Mouse (Mus musculus) small intestine, adult 10 weeks (tissue): ENCODE measurements around the gene Cd2bp2. TPM values are rescaled to one million over a fixed set of nuclear protein-coding genes. Genes with fewer than 3 reads are reported as not detected.

Source experiments
- polyA plus RNA-seq: library from polyadenylated mRNA; stranded (reverse); fragments of 350-450 nt; fragmentation: Illumina TruSeq; extraction: RNeasy Lipid Tissue Mini Kit (QIAGEN cat#74804); gene quantifications from one replicate; pipeline ENCODE4 v1.2.3, GENCODE M21; 2014; ENCODE audit warnings: low replicate concordance

The Cd2bp2 gene
- polyA plus RNA-seq: 9.1 TPM

DNA sequence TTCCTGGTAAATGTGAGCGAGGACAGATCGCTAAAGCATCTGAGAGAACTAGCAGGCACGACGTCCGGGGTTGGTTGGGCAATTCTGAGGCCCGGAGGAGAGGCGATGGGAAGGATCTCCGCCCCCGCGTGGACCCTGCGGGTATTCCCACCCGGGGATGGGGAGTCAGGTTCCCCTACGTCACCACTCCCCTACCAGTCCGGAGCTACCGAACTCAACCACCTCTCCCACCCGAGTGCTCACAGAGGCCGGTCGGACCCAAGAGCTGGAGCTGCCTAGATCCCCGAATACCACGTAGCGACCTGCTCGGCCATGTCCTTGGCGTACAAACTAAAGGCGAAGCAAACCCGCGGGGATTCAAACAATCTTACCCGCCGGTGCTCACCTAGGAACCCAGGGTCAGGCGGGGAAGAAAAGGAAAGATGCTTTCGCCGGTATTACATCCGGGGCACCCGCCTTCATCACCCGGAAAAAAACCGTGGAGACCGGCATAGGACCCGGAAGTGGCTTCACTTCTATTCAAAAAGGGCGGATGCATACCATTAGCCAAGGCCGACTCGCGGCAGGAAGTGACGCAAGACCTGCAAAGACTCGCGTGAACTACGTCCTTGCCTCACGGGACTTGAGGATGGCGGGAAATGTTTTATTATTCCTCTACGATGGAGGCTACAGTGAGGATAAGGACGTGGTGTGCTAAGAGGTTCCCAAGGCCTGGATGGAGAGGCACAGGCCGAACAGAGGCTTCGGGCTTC lies at the start of gene Cd2bp2:
Gene Cd2bp2 (minus strand): TSS at position 507 of the 752 bp plus-strand sequence.

DNA sequence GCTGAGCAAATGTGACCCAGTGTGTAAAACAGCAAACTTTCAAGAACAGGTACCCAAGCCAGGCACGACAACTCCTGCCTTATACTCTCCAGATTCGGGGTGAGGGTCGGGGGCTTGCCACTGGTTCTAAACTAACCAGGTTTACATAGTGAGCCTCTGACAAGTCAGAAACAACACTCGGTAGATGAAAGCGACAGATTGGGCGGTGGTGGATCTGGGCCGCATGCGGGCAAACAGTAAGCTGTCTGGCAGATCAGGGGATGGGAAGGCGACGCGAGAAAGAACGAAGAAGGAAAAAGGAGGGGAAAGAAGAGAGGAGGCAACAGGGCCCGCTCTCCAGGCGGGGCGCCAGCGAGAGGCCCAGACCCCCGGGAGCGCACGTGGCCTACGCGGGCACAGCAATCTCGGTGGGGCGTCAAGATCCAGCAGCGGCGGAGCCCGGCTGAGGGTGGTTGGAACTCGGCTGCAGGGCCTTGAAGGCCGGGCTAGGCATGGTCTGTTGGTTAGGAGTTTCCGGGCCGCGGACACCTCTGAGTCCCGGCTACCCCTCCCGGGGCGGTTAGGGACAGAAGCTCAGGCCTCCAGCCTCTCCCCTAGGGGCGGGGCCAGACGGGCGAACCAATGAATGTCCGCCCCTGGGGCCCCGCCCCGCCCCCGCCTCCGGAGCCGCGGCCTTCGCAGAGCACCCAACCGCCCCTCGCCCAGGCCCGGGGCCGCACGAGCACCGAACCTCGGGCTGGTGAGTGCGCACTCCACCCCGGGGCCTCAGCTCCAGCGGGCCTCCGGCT lies 48.2 kb upstream of the Cd2bp2 start, which contains the start of gene Zfp771:
Gene Zfp771 (plus strand): TSS at position 405 of the 788 bp plus-strand sequence.

DNA sequence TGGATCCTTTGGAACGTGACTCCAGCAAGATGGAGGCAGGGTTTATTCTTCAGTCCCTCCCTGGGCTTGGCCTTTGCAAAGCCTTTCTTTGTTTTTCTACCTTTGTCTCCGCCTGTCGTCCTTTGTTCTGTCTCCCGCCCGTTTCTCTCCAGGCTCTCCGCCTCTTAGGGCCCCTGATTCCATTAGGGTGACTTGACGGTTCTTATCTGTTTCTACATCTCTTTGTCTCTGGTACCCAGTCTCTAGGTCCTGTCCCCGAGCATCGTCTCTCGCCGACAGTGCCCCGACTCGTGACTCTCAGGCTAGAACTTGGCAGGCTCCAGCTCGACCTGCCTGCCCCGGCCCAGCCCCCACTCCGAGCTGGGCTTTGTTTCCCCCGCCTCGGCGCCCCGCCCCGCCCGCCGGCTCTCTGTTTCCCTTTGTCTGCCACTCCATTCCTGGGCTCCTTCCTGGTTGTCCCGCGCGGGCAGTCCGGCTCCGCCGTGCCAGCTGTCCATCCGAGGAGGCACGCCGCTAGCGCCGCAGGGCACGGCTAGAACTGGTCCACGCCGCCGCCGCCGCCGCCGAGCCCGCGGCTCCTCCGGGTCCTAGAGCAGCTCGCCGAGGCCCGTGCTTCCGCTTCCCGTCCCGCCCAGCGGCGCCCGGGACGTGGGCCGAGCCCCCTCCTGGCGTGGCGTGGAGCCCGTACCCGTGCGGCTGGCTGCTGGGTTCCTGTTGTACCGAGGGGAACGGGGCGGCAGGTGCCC lies 36.9 kb upstream of the Cd2bp2 start, which contains the start of the genes Zfp553 and Sept1:
Gene Zfp553 (plus strand): TSS at position 440 of the 746 bp plus-strand sequence.
Gene Sept1 (minus strand): TSS at position 509 of the 746 bp plus-strand sequence.

DNA sequence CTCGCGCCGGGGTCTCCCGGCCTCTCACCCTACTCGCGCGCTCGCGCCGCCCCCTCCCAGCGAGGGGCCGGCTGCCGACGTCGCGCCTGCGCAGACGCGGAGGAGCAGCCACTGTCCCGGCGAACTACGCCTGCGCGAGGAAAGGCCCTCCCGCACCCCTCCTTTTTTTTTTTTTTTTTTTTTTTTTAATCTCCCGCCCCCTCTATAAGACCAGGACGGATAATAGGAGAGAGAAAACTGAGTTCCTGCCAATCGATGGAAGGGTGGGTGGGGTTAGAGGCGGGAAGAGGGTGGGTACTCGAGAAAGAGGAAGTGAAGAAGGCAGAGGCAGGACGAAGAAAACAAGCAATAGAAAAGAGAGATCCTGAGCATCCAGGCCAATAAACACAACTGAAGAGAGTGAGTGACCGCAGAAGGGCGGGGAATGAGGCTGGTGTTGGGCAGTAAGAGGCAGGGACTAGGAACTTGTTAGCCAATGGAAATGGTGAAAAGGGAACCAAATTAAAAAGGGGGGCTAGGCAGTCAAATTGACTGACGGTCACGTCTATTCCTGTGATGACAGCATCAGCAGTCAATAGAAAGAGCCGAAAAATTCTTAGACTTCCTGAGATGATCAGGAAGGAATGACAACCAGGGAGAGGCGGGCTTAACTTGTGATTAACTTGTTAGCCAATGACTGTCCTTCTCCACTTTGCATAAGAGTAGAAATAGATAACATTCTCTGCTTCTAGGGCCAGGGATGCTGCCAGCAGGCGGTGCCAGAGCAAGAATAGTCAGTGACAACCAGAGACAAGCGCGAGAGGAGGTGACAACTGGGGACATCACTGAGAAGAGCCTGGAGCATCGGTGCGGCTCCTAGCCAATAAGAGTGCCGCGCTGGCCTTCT lies 12.9 kb upstream of the Cd2bp2 start, which contains the start of gene Mylpf:
Gene Mylpf (plus strand): TSS at position 338 of the 886 bp plus-strand sequence.

DNA sequence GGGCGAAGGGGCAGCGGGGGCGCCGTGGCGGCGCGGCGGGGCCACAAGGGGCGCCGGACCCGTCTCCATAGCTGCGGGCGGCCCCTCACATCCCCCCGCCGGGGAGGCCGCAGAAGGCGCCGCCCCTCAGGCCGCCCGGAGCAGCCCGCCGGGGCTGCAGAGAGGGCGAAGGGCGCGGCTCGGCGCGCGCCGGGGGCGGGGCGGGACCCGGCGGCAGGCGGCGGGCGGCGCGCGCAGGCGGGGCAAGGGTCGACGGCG lies 12.4 kb upstream of the Cd2bp2 start, which contains the start of gene Tbc1d10b:
Gene Tbc1d10b (minus strand): TSS at position 174 of the 258 bp plus-strand sequence.

Other genes with a start within 250 kb of the Cd2bp2 start
- not detected for gene Asphd1, start 246.5 kb downstream of the Cd2bp2 start, polyA plus RNA-seq
- 0.78 TPM for gene Sez6l2, start 245.5 kb downstream of the Cd2bp2 start, polyA plus RNA-seq
- gene Cdipt, start 220.1 kb downstream of the Cd2bp2 start, polyA plus RNA-seq: 15.7 TPM
- gene Cdiptos, start 220.0 kb downstream of the Cd2bp2 start, polyA plus RNA-seq: 0.45 TPM
- 0.74 TPM for gene Mvp, start 181.4 kb downstream of the Cd2bp2 start, polyA plus RNA-seq
- gene Pagr1b, start 179.6 kb downstream of the Cd2bp2 start, polyA plus RNA-seq: not detected
- not detected for gene Pagr1a, start 178.7 kb downstream of the Cd2bp2 start, polyA plus RNA-seq
- gene Gm42742, start 175.0 kb downstream of the Cd2bp2 start, polyA plus RNA-seq: 0.52 TPM
- not detected for gene Prrt2, start 174.8 kb downstream of the Cd2bp2 start, polyA plus RNA-seq
- 13.0 TPM for gene Maz, start 169.0 kb downstream of the Cd2bp2 start, polyA plus RNA-seq
- 0.97 TPM for gene Kif22, start 153.6 kb downstream of the Cd2bp2 start, polyA plus RNA-seq
- gene Zg16, start 108.7 kb downstream of the Cd2bp2 start, polyA plus RNA-seq: 380 TPM
- 1.6 TPM for gene AI467606, start 104.7 kb downstream of the Cd2bp2 start, polyA plus RNA-seq
- 0.48 TPM for gene Qprt, start 73.8 kb downstream of the Cd2bp2 start, polyA plus RNA-seq
- 0.89 TPM for gene Spn, start 58.2 kb downstream of the Cd2bp2 start, polyA plus RNA-seq
- gene Tbc1d10b, start 12.4 kb upstream of the Cd2bp2 start, polyA plus RNA-seq: 3.0 TPM
- gene Mylpf, start 12.8 kb upstream of the Cd2bp2 start, polyA plus RNA-seq: not detected
- 0.63 TPM for gene Zfp553, start 37.0 kb upstream of the Cd2bp2 start, polyA plus RNA-seq
- 1.5 TPM for gene Sept1, start 37.1 kb upstream of the Cd2bp2 start, polyA plus RNA-seq
- gene Zfp771, start 48.2 kb upstream of the Cd2bp2 start, polyA plus RNA-seq: not detected
- 0.78 TPM for gene Dctpp1, start 64.7 kb upstream of the Cd2bp2 start, polyA plus RNA-seq
- 171 TPM for gene Sephs2, start 78.0 kb upstream of the Cd2bp2 start, polyA plus RNA-seq
- 1.3 TPM for gene Itgal, start 100.2 kb upstream of the Cd2bp2 start, polyA plus RNA-seq
- 2.2 TPM for gene Zfp768, start 149.5 kb upstream of the Cd2bp2 start, polyA plus RNA-seq
- 5.3 TPM for gene Zfp747, start 180.0 kb upstream of the Cd2bp2 start, polyA plus RNA-seq
- 2.9 TPM for gene 9130019O22Rik, start 191.1 kb upstream of the Cd2bp2 start, polyA plus RNA-seq
- 1.2 TPM for gene E430018J23Rik, start 197.6 kb upstream of the Cd2bp2 start, polyA plus RNA-seq
- 3.5 TPM for gene Zfp764, start 210.8 kb upstream of the Cd2bp2 start, polyA plus RNA-seq
- 2.5 TPM for gene Zfp688, start 226.0 kb upstream of the Cd2bp2 start, polyA plus RNA-seq